Mouse (Mus musculus) ES-E14 (cell line): Measurements from ENCODE around the gene Slc2a12. TPM values are rescaled to one million over a fixed set of nuclear protein-coding genes. Genes with fewer than 3 reads are reported as not detected.

Experiments used
- DNase-seq: peaks from one replicate; pipeline ENCODE4 v3.0.0-alpha.2; 2013; ENCODE audit warnings: low read depth, low spot score
- H3K27ac ChIP-seq: 2 replicates; pipeline ENCODE4 v1.5.1; 2012; ENCODE audit warnings: low read depth, mild to moderate bottlenecking, low read length, moderate library complexity, mixed read lengths; ENCODE audit not compliant: poor library complexity, insufficient read depth, severe bottlenecking
- H3K36me3 ChIP-seq: 2 replicates; pipeline ENCODE4 v1.6.1; 2012; ENCODE audit warnings: mild to moderate bottlenecking, low read length, moderate library complexity, mixed read lengths; ENCODE audit not compliant: control insufficient read depth, poor library complexity, insufficient read depth, severe bottlenecking
- H3K4me1 ChIP-seq, 2 experiments: fragments of 150-350 bp in 1 of 2; sonication (generic) in 1 of 2; 2 replicates each; pipeline ENCODE4 v1.6.1; 2012; ENCODE audit warnings: low read length in 2 of 2, mild to moderate bottlenecking in 1 of 2, mixed read lengths in 1 of 2; ENCODE audit not compliant: control insufficient read depth in 2 of 2, insufficient read depth in 2 of 2, poor library complexity in 1 of 2
- H3K4me3 ChIP-seq, 2 experiments: fragments of 150-350 bp in 1 of 2; sonication (generic) in 1 of 2; 2 replicates each; pipeline ENCODE4 v1.5.1; 2012; ENCODE audit warnings: low read length in 2 of 2, low read depth in 1 of 2, mild to moderate bottlenecking in 1 of 2, mixed read lengths in 1 of 2; ENCODE audit not compliant: insufficient read depth in 1 of 2, poor library complexity in 1 of 2, severe bottlenecking in 1 of 2
- H3K9ac ChIP-seq: 2 replicates; pipeline ENCODE4 v1.6.1; 2012; ENCODE audit warnings: low read depth, mild to moderate bottlenecking, low read length, mixed read lengths; ENCODE audit not compliant: poor library complexity, insufficient read depth, severe bottlenecking
- H3K9me3 ChIP-seq: fragments of 150-350 bp; sonication (generic); 2 replicates; pipeline ENCODE4 v1.6.1; 2012; ENCODE audit warnings: low read depth, mild to moderate bottlenecking, low read length; ENCODE audit not compliant: control insufficient read depth, insufficient read depth
- CHD2 ChIP-seq: IDR thresholded peaks from 2 replicates; pipeline ENCODE4 v1.6.1; 2014; ENCODE audit warnings: mild to moderate bottlenecking, low read depth, low read length, inconsistent platforms
- HCFC1 ChIP-seq: IDR thresholded peaks from 2 replicates; pipeline ENCODE4 v1.6.1; 2012; ENCODE audit warnings: low read length, inconsistent platforms, borderline replicate concordance; ENCODE audit not compliant: insufficient read depth
- MAFK ChIP-seq: IDR thresholded peaks from 2 replicates; pipeline ENCODE4 v1.6.1; 2014; ENCODE audit warnings: mild to moderate bottlenecking, low read depth, low read length, inconsistent platforms; ENCODE audit not compliant: insufficient read depth
- ZC3H11A ChIP-seq: IDR thresholded peaks from 2 replicates; pipeline ENCODE4 v1.6.1; 2012; ENCODE audit warnings: low read depth, mild to moderate bottlenecking, inconsistent platforms, low read length, borderline replicate concordance
- ZNF384 ChIP-seq: IDR thresholded peaks from 2 replicates; pipeline ENCODE4 v1.6.1; 2012; ENCODE audit warnings: low read depth, low read length, inconsistent platforms
- in situ Hi-C, 2 experiments: fragments of 600-800 bp; cut with MboI; formaldehyde crosslinking; loops; one replicate each; pipeline ENCODE4 v1.15.1; 2025; ENCODE audit warnings: low sequenced_read_pairs in 2 of 2, inconsistent platforms in 1 of 2; ENCODE audit not compliant: unreplicated experiment in 2 of 2
- total RNA-seq: library from RNA; depleted of rRNA; stranded (reverse); fragments of 300-350 nt; gene quantifications from 2 replicates; pipeline ENCODE4 v1.2.3, GENCODE M21; 2012

The Slc2a12 gene
- total RNA-seq, 1 experiment, result 0.54 TPM

- Histone ChIP-seq H3K9me3 (no peaks in the 10 kb centered on the region), H3K27ac (no peak overlapping the region), H3K4me1 (peaks cover 9 to 11% of the 10 kb centered on the region in 2 experiments; a peak in 3 of 4 replicates), H3K4me3 (no peak overlapping the region), H3K36me3 (no peaks in the 10 kb centered on the region), H3K9ac (no peak overlapping the region)
- no peak for DNase-seq
- in situ Hi-C loops, result no loop called here
- no peak for TF ChIP-seq ZNF384
- no peak for TF ChIP-seq ZC3H11A
- TF ChIP-seq MAFK, result no peak
- no peak for TF ChIP-seq HCFC1
- TF ChIP-seq CHD2, result no peak
Measured at GRCm38 (mm10) chr10:22608273-22608672, 36.5 kb upstream of the Slc2a12 start.

GRCm38 (mm10) chr10:22608799-22609357, 35.9 kb upstream of the Slc2a12 start:
- no peaks in the 10 kb centered on the region for H3K9me3 ChIP-seq
- H3K27ac ChIP-seq, result no peak overlapping the region; the same call in 1 of the 2 replicates
- TF ChIP-seq MAFK, result no peak
- peak; percentile 84 for TF ChIP-seq ZNF384
- peaks cover 9 to 13% of the 10 kb centered on the region in 2 experiments; a peak in 3 of 4 replicates for H3K4me1 ChIP-seq
- H3K4me3 ChIP-seq, result no peak overlapping the region
- H3K36me3 ChIP-seq, result no peaks in the 10 kb centered on the region
- H3K9ac ChIP-seq, result no peak overlapping the region
- peak; percentile 50 for DNase-seq
- in situ Hi-C loops, result no loop called here

GRCm38 (mm10) chr10:22613301-22613700, 31.5 kb upstream of the Slc2a12 start:
- Histone ChIP-seq H3K9ac (no peak overlapping the region), H3K27ac (no peak overlapping the region), H3K4me3 (no peak overlapping the region), H3K36me3 (no peaks in the 10 kb centered on the region), H3K4me1 (peaks cover 2 to 6% of the 10 kb centered on the region in 2 experiments; a peak in 3 of 4 replicates), H3K9me3 (no peaks in the 10 kb centered on the region)
- in situ Hi-C loops, result loop anchor here in 1 of 2 experiments (10.0 kb wide), 1 partner anchor 102 kb away; no protein-coding TSS in a partner anchor
- TF ChIP-seq MAFK (no peak), ZC3H11A (no peak), CHD2 (no peak), HCFC1 (no peak), ZNF384 (no peak)
- DNase-seq, result no peak

GRCm38 (mm10) chr10:22614554-22614953, 30.3 kb upstream of the Slc2a12 start:
- Histone ChIP-seq H3K27ac (no peak overlapping the region), H3K4me1 (peaks cover 2 to 5% of the 10 kb centered on the region in 2 experiments; a peak in 2 of 4 replicates), H3K4me3 (no peak overlapping the region), H3K9ac (no peak overlapping the region), H3K9me3 (no peaks in the 10 kb centered on the region), H3K36me3 (no peaks in the 10 kb centered on the region)
- TF ChIP-seq MAFK (no peak), ZC3H11A (no peak), ZNF384 (no peak)
- in situ Hi-C loops, result loop anchor here in 1 of 2 experiments (10.0 kb wide), 1 partner anchor 100 kb away; no protein-coding TSS in a partner anchor
- DNase-seq, result no peak

GRCm38 (mm10) chr10:22615309-22615708, 29.5 kb upstream of the Slc2a12 start:
- TF ChIP-seq CHD2, result no peak
- TF ChIP-seq ZNF384, result no peak
- no peak for TF ChIP-seq ZC3H11A
- TF ChIP-seq HCFC1, result no peak
- no peak overlapping the region for H3K4me3 ChIP-seq
- in situ Hi-C loops, result loop anchor here in 1 of 2 experiments (10.0 kb wide), 1 partner anchor 99 kb away; no protein-coding TSS in a partner anchor
- H3K4me1 ChIP-seq, result peaks cover 2 to 4% of the 10 kb centered on the region in 2 experiments; a peak in 2 of 4 replicates
- no peak overlapping the region for H3K27ac ChIP-seq
- no peak overlapping the region for H3K9ac ChIP-seq
- H3K36me3 ChIP-seq, result no peaks in the 10 kb centered on the region
- no peak for DNase-seq
- H3K9me3 ChIP-seq, result no peaks in the 10 kb centered on the region
